Mouse (Mus musculus) urinary bladder, postnatal 36 days (tissue): ENCODE measurements around the gene Shroom1.
"Not testable (repeated sequence)": the region's sequence is repeated elsewhere in the genome, so short reads cannot be mapped to it uniquely, and the experiment has no call there.

Experiments
- DNase-seq, 2 experiments: peaks; one replicate each; pipeline ENCODE4 v3.0.0; 2022; ENCODE audit warnings: low spot score in 2 of 2, mixed read lengths in 1 of 2

The Shroom1 gene

DNA sequence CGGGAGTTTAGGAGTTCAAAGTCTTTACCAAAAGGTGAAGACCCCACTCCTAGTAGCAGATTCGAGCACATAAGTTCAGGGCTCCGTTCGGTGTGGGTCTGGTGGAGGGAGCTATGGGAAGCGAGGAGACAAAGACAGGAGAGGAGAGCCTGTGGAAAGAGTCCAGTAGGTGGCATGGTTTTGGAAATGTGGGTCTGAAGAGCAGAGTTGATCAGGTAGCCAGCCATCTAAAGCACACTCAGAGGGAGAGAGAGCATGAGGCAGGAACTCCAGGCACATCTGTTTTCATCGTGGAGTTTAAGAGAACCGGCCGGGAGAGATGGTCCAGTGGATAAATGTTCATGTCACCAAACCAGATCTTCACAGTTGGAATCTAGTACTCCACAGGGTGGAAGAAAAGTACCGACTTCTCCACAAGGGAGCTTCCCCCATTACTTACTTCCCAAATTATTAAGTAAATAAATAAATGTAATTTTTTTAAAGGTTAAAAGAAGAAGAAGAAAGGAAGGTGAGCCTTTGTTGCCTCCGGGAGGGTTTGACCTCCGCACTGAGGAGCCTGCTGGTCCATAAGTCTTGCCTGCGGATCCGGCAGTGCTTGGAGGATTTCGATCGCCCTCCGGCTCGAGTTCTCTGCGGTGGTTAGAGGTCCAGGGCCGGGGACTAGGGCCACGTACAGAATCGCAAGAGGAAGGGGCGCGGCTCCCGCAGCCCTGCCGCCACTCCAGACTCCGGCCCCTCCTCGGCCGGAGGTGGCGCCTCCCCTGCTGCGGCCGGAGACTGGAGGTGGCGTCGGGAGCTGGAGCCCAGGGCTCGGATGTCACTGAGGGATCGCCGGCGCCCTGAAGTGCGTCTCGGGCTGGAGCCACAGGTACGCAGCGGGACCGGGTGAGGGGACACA is at the start of gene Shroom1, which contains the start of gene Gm10447:
Gene Shroom1 (plus strand): TSS at position 732 of the 898 bp plus-strand sequence.
Gene Gm10447 (minus strand): TSS at position 637 of the 898 bp plus-strand sequence.
- DNase-seq: peak; percentile 52 to 72

DNA sequence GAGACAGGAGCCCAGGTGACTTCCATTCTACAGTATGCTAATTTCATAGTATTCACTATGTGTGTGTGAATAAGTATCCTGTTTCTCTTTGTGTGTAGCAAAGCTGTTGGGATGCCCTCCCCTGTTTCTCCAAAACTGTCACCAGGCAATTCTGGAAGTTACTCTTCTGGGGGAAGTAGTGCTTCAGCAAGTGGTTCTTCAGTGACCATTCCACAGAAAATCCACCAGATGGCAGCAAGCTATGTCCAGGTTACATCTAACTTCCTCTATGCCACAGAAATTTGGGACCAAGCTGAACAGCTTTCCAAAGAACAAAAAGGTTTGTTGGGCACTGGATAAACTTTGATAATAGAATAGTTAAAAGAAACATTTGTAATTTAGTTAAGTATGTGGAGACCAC is 45.3 kb upstream of the Shroom1 start:
- no peak for DNase-seq

DNA sequence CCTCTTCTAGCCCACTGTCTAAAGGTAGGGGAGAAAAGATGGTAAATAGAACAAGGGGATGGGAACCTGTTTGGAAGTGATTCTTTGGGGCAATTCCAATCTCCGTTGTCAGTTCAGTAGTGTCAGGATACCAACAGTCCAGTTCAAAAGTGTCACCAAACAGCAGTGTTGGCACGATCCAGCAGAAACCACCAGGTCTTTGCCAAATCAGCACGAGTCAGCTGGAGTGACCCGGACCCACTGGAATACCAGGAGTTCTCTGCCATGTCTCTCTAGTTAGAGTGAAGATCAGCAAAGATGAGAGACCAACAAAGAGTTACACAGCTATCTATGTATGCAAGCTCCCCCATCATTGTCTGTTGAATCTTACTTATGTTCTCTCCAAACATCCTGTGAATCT is 43.1 kb upstream of the Shroom1 start:
- no peak for DNase-seq

DNA sequence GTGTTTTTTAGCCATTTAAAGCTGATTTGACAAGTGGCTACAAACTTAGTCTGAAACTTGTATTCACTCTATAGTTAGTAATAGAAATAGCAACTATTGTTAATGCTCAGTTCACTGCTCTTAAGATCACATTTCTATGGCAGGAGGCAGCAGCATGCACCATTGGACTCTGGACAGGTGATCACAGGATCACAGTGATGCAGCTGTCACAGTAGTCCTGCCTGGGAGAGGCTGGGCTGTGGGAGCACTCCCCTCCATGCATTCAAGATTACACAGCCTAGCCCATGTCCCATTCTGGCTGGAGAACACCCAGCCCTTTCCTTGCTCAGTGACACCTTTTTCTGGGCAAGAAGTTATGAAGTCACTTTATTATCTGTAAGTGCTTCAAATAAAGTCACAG is 39.0 kb upstream of the Shroom1 start:
- no peak for DNase-seq

DNA sequence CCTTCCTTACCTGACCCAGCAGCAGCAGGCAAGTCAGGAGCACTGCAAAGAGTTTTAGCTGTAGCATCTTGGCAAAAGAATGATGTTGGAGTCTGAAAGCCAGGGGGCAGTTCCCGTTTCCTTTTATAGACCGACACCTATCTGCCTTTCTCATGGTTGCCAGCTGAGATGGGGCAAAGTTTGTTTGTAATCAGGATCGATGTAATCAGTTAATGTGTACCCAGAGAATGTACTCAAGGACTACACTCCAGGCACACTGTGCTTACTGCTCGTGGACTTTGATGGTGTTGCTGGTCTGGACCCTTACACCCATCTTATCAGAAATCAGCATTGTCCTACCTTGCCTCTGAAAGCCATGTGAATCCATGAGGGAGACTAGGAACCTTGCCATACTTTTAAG is 34.0 kb upstream of the Shroom1 start, which contains the start of gene Leap2:
Gene Leap2 (minus strand): TSS at position 135 of the 400 bp plus-strand sequence.
- no peak for DNase-seq

DNA sequence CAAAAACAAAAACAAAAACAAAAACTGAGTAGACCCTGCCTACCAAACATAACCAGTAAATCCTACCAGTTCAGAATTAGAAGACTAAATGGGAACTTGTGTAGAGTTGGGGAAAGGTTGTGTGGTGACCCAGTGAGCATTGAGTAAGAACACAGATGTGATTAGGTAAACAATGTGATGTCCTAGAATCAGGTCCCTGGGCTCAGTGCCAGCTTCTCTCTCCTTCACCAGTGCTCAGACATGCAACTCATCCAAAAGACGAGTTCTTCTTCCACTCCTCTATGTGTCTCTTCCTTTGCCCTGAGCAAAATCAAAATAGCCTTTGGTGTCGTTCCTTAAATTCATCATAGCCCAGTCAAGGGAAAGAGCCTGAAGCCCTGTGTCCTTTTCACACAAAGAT is 32.2 kb upstream of the Shroom1 start:
- DNase-seq: no peak

DNA sequence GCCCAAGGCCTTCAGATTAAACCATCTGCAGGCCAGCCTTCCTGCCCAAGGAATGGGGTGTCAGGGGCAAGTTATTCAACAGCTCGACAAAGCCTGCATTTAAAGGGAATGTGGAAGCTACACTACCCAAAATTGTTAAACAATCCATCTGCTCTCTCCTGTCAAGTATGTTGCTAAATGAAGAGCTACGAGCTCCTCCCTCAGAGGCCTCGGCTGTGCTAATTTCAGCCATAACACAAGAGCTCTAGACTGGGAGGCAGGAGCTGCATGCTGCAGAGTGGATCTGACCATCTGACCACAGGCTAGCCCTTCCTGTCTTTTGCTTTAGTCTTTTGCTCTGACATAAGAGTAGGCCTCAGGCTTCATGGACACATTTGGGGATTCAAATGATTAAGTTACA is 31.8 kb upstream of the Shroom1 start:
- DNase-seq: no peak

DNA sequence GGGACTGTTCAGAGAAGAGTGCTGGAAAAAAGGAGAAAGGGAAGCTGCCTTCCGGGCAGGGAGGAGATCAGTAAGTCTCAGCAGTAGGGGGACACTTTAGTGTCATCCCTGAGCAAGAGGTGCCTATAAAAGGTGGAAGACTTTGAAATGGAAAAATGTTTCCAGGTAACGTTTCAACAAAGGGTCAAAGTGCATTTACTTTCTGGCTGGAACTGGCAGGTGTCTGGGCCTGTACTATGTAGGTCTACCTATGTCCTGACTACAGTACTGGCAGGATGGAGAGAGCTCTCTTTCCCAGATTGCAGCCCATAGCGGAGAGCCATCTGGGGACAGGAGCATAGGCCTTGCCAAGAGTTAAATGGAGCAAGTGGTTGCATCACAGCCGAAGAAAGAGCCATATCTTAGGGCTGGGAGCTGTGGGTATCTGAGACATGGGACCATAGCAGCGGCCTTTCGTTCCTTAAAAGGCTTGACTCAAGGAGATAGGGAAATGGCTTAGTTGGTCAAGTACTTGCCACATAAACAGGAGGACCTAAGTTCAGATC is 31.2 kb upstream of the Shroom1 start:
- no peak for DNase-seq

DNA sequence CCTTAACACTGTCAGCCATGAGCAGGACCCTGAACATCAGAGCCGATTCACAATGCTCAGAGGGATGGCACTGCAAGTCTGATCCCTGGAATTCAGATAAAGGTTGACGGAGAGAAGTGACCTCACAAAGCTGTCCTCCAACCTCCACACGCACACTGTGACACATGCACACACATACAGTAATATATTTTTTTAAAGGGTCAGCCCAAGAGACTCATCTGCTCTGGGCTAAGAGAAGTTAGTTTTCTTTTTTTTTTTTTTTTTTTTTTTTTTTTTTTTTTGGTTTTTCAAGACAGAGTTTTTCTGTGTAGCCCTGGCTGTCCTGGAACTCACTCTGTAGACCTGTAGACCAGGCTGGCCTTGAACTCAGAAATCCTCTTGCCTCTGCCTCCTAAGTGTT is 30.1 kb upstream of the Shroom1 start:
- DNase-seq: not testable (repeated sequence)

DNA sequence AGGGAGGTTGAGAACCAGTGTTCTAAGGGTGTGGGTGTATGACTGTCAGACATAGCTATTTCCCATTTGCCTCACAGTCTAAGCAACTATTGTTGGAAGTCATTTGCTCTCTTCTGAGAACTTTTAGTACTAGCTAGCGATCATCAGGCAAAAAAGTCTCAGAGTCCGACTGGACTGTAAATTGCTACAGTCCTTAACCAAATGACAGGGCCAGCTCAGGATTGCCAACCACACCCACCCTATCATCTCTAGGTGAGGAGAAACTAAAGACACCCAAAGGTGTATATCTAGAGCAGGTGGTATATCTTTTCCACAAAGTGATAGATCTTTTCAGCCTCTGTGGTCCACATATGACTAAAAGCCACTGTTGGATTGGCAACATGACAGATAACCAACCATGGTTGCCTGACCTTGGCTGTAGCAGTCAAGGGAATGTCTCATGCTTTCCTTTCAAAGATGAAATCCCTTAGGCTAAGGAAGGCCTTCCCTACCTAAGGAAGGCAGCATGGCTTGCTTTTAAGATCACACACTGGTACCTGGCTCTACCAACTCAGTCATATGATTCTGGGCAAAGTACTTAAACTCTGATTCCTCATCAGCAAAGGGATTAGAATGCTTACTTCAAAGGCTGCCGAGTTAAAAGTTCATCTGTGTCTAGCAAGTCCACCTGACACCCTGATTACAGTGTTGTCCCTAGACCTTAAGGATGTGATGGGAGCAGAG is 28.9 kb upstream of the Shroom1 start:
- DNase-seq: no peak

DNA sequence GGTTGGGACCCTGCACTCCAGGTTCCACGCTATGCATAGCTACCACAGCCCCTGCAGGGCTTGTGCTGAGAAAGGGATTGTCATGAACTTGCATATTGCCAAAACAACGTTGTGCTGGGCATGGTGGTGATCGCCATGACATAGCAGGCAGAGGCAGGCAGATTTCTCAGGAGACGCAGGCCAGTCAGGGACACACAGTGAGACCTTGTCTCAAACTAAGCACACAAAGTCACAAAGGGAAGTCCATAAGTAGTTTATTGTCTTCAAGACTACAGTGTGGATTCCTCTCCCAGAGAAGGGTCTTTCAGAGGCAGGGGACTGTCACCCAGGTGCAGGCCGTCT is 28.3 kb upstream of the Shroom1 start:
- no peak for DNase-seq

DNA sequence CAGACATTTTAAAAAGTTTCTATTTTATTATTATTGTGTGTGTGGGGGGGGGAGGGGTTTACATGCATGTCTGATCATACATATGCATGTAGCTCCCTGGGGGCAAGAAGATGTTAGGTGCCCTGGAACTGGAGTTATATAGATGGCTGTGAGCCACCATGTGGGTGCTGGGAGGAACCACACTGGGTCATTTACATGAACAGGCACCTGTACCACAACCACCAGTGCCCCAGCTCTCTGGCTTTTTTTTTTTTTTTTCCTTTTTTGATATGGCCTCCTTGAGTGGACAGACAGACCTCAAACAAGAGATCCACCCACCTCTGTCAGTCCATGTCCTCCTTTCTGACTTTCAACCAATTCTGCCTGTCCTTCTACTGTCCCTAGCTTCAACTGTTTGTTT is 27.8 kb upstream of the Shroom1 start:
- DNase-seq: no peak

DNA sequence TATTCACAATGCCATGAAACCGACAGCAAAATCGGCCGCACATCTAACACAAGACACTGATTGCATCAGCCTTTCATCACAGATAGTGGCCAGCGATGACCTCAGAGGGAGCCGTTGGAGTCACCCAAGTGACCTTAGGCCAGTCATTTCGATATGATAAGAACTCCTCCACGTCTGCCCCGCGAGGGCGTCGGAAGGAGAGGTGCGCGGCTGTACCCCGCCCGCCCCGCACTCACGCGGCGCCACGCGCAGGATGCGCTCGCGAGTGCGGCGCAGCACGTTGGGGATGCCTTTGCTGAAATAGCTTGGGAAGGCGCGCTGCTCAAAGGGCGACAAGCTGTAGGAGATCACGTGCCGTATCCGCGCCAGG is 26.7 kb upstream of the Shroom1 start:
- DNase-seq: no peak

DNA sequence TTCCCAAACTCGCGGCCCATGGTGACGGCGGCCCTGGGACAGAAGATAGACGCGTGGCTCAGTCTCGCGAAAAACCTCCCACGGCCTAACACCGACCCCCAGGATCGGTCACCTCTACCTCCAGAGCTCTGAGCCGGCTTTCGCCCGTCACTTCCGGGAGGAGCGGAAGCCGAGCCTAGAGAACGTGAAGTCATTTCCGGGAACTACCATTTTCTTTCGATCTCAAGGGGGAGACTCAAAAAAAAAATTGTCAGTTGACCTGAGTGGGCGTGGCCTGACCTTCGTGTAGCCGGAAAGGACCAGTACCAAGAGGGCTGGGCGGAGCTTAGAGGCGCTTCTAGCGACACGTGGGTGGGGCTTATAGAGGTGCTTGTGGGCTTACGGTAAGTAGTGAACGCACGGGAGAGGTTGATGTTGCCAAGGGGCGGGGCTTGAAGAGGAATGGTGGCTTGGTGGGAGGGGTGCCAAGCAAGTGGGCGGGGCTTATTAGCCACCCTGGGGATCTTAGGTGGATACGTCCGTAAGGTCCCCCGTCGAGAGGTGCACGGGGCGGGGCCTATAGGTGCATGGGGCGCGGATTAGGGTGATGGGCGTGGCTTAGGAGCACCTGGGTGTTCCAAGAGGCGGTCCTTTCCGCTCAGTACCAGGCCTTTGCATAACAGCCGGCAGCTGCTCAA is 26.2 kb upstream of the Shroom1 start, which contains the start of the genes Uqcrq and Gdf9:
Gene Uqcrq (minus strand): TSS at position 162 of the 677 bp plus-strand sequence.
Gene Gdf9 (plus strand): TSS at position 354 of the 677 bp plus-strand sequence.
- peak; percentile 97 to 99 for DNase-seq

DNA sequence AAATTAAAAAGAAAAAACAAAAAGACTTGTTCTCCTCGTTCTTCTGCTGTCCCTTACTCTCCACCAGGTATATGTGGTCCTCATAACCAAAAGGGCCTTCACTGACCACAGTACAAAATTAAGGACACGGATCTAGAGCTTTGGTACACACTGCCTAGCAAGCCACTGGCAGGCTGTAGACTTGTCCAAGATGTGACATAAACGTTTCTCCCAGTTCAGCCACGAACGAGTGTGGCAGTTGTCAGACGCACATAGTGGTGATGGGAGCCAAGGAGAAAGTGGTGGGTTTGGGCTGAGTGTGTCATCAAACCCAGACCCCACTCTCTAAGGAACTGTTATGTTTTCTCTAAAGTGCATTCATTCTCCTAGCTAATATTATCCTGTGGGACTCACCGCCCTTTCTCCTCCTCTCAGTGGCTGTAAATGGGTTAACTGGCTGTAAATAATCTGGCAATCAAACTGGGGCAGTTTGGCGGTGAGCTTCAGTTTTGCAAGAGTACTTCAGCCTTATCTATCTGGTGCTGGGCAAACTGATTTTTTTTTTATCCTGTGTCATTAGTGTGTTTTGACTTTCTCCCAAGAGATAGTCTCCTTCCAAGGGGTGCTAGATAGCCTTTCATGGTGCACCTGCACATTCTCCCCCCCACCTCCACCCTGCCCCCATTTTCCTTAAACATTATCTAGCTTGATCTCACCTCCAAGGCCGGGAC is 25.5 kb upstream of the Shroom1 start:
- peak in 1 of 2 experiments; percentile 35 for DNase-seq

DNA sequence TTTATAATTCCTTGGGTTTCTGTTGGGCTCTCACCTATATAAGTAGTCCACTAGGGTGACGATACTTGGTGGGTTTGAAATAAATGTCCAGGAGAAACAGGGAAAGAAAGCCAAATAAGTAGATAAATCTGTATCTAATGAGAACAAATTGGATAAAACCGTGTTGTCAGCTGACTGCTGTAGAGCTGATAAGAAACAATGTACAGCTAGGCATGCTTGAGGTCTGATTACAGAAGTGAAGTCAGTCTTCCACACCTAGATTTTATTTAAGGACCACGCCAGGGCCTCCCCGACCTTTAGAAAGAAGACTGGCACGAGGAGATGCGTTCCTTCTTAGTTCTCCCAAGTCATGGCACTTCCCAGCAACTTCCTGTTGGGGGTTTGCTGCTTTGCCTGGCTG is 23.9 kb upstream of the Shroom1 start:
- DNase-seq: no peak

DNA sequence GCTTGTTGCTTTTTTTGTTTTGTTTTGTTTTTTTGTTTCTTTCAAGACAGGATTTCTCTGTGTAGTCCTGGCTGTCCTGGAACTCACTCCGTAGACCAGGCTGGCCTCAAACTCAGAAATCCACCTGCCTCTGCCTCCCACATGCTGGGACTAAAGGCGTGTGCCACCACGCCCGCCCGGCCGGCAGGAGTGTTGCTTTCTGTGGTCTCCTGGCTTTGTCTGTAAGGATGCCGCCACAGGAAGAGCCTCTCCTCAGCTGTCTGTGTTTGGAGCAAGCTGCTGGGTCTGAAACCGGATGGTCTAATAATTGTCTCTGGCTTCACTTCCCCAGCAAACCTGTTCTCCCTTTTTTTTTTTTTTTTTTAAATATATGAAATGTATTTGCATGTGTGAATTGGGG is 21.5 kb upstream of the Shroom1 start:
- DNase-seq: no peak

DNA sequence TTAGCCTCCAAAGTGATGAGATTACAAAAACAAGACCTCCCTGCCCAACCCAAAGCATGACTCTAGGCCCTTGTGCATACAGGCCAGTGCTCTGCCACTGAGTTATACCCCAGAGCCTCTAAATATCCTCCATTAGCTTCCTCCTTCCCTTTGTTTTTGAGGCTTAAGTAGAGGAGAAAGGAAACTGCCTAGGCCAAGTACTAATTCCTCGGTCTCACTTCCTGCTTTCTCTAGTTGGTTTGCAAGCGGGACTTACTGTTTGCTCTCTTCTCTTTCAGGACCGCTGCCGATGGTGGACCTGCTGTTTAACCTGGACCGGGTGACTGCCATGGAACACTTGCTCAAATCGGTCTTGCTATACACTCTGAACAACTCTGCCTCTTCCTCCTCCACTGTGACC is 20.7 kb upstream of the Shroom1 start:
- DNase-seq: no peak

DNA sequence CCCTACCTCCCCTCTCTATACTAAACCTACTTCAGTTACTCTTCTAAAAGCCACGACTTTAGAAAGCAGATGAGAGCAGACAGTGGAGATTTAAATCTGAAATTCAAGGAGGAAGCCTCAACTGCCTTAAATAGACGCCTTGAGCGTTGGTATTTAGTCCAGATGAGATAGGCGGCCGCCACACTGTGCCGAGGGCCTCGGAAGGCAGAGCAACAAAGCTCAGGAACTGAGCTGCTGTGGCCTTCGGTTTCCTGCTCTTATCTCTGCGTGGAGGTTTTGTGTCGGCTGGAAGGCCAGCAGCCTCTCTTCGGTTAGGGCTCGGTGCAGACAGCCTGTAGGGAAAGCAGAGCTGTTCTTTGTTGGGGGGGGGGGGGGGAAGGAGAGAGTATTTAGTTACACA is 15.1 kb upstream of the Shroom1 start:
- DNase-seq: no peak

DNA sequence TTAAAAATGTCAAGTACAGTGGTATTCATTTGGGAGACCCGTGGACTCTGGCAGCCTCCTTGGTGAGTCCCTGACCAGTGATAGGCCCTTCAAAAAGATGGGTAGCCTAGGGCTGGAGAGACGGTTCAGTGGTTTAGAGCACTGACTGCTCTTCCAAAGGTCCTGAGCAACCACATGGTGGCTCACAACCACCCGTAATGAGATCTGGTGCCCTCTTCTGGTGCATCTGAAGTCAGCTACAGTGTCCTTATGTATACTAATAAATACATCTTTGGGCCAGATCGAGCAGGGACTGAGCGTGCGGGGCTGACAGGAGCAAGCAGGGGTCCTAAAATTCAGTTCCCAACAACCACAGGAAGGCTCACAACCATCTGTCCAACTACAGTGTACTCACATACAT is 13.1 kb upstream of the Shroom1 start:
- no peak for DNase-seq

DNA sequence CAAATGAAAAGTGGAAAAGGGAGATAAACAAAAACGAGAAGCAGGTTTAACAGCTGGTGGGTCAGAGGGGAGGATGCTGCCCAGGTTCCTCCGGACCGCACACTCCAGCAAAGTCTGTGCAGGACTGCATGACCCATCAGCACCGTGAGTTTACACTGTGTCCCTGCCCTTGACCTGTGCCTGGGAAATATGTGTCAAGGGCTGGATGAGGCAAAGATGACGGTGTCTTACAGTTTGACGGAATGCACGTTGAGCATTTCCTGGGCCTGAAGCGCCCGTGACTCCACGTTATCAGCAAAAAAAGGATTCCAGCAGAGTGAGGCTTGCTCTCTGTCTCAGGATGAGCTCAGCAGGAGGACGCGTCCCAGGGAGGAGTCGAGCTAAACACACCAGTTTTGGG is 11.4 kb upstream of the Shroom1 start:
- DNase-seq: no peak
